Mouse (Mus musculus): Measurements from ENCODE around the gene Twnk.

DNA sequence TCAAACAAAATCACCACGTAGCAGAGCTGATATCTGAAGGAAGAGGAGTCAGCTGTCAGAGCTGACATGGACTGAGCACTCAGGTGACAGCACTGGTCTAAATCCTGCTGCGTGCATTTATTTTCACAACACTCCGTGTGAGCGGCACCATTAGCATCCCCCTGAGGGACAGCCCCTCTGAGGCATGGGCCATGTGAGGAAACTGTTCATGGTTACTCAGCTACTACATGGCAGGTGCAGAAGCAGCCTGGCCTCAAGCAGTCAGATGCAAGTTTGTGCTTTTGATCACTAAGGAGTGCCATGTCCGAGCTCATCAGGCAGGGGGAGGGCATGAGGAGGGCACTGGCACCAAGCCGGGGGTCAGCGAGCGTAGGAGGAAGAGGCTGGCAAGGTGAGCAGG, 5.8 kb upstream of the Twnk start:
- TF ChIP-seq CTCF (IDR thresholded peaks at IDR 0.05; ENCODE audit: low read depth), result no peak
- TF ChIP-seq EP300 (IDR thresholded peaks at IDR 0.05; ENCODE audit: low read depth), result no peak

All from liver, embryonic 14.5 days (tissue).